Mouse (Mus musculus): Measurements from ENCODE around the gene Fam19a5. TPM values are rescaled to one million over a fixed set of nuclear protein-coding genes. Genes with fewer than 3 reads are reported as not detected.

Fam19a5 gene
- polyA plus RNA-seq, 1 experiment = 1.8 TPM

DNA sequence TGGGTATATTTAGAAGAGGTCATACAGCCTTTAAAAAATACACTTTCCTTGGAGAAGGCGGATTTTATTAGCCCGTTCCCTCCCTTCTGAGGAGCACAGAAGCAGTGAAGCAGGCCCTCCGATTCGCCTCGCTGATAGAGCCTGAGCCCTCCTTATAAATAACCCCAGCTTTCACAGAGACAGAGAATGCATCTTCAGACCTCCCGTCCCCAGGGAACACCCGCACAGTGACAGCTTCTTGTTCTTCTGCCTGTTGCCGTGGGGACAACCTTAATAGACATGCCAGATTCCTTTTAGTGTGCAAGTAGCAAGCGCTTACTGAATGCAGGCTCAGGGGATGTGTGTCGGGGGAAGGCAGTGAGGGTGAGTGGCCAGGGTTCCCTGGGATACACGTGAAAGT lies 94.2 kb downstream of the Fam19a5 start:
- TF ChIP-seq POLR2A (IDR thresholded peaks at IDR 0.05; ENCODE audit: low read depth, low read length) = no peak
- no peak for TF ChIP-seq CTCF (IDR thresholded peaks at IDR 0.05; ENCODE audit: extremely low read depth, insufficient read length, insufficient replicate concordance, low read depth, low read length)
- Histone ChIP-seq H3K27ac (ENCODE audit: insufficient read depth, low read depth, low read length) (no peak overlapping the region), H3K4me1 (ENCODE audit: control insufficient read depth, insufficient read depth, insufficient read length, low read length) (no peaks in the 10 kb centered on the region), H3K36me3 (ENCODE audit: control insufficient read depth, insufficient read depth, low read length) (no peaks in the 10 kb centered on the region), H3K27me3 (ENCODE audit: control insufficient read depth, insufficient read depth, low read length) (no peaks in the 10 kb centered on the region), H3K4me3 (ENCODE audit: low read depth, low read length) (no peak overlapping the region)
- 81% methylated on average over 11 of the region's 11 CpGs for WGBS

DNA sequence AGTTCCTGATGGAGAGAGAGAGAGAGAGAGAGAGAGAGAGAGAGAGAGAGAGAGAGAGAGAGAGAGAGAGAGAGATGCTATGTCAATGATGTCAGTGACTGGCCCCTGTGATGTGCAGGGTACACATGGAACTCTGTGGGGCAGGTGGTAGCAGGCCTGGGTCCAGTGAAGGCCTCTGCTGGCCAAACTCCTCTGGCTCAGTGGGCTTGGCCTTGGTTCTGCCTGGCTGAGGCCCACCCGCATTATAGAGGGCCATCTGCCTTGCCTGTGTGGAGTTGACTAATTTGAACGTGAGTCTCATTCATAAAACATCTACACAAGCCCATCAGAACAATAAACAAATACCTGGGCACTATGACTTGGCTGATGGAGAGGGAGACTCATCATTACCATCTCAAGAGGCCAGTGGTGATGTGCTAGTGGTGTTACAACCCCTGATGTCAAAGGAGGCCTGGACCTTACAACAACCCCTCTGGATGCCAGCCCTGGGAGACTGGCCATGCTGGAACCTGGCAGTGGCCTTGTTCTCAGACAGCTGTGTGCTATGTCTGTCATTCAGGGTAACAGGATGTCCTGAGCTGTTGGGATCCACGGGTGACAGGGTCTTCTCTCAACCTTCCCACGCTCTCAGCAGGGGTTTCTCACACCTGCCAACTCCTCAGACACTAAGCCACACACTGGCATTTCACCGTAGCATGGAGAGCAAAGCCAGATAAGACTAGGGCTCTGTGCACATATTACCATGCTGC lies 102.4 kb downstream of the Fam19a5 start:
- H3K27me3 ChIP-seq (ENCODE audit: control insufficient read depth, insufficient read depth, low read length) = no peaks in the 10 kb centered on the region
- H3K27ac ChIP-seq (ENCODE audit: insufficient read depth, low read depth, low read length) = no peak overlapping the region
- H3K4me1 ChIP-seq (ENCODE audit: control insufficient read depth, insufficient read depth, insufficient read length, low read length) = no peaks in the 10 kb centered on the region
- H3K36me3 ChIP-seq (ENCODE audit: control insufficient read depth, insufficient read depth, low read length) = no peaks in the 10 kb centered on the region
- TF ChIP-seq POLR2A (IDR thresholded peaks at IDR 0.05; ENCODE audit: low read depth, low read length) = no peak
- no peak for TF ChIP-seq CTCF (IDR thresholded peaks at IDR 0.05; ENCODE audit: extremely low read depth, insufficient read length, insufficient replicate concordance, low read depth, low read length)
- no peak overlapping the region for H3K4me3 ChIP-seq (ENCODE audit: low read depth, low read length)
- 61% methylated on average over 5 of the region's 5 CpGs for WGBS

DNA sequence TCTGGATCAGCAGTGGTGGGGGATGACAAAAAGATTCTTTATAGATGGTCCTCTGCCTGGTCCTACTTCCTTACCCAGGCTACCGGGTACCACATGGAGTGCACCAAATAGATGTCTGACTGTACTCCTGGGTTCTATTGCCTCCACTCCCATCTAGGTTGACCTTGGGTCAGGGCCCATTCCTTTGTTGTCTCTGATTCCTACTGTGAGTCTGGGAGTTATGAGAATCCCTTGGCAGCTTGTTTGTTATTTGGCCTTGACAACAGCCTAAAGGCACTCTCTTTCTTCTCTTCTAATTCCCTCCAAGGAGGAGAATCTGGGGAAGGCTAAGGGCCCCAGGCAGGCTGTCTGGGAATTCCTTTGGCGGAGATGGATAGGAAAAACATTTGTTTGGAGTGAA lies 105.6 kb downstream of the Fam19a5 start:
- H3K4me1 ChIP-seq (ENCODE audit: control insufficient read depth, insufficient read depth, insufficient read length, low read length) = no peaks in the 10 kb centered on the region
- no peaks in the 10 kb centered on the region for H3K27me3 ChIP-seq (ENCODE audit: control insufficient read depth, insufficient read depth, low read length)
- no peaks in the 10 kb centered on the region for H3K36me3 ChIP-seq (ENCODE audit: control insufficient read depth, insufficient read depth, low read length)
- no peak overlapping the region for H3K4me3 ChIP-seq (ENCODE audit: low read depth, low read length)
- H3K27ac ChIP-seq (ENCODE audit: insufficient read depth, low read depth, low read length) = no peak overlapping the region
- TF ChIP-seq CTCF (IDR thresholded peaks at IDR 0.05; ENCODE audit: extremely low read depth, insufficient read length, insufficient replicate concordance, low read depth, low read length) (no peak), POLR2A (IDR thresholded peaks at IDR 0.05; ENCODE audit: low read depth, low read length) (no peak)
- WGBS = 75% methylated on average over 2 of the region's 2 CpGs

DNA sequence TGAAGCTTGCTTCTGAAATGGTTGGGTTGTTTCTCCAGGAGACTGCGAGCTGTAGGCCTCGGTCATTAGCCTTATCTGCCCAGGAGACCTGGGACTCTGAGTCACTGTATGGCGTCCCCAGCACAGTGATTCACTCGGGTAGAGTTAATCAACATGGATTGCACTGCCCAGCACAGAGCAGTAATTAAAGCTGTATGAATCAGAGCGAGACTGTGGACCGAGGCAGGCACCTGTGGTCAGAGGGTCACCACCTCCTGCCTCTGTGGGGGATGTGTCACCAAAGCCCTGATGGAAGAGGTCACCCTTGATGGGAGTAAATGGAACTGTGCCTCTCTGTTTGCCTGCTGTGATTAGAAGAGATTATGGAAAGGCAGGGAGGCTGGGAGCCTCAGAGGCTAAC lies 110.5 kb downstream of the Fam19a5 start:
- TF ChIP-seq CTCF (IDR thresholded peaks at IDR 0.05; ENCODE audit: extremely low read depth, insufficient read length, insufficient replicate concordance, low read depth, low read length) (no peak), POLR2A (IDR thresholded peaks at IDR 0.05; ENCODE audit: low read depth, low read length) (no peak)
- H3K36me3 ChIP-seq (ENCODE audit: control insufficient read depth, insufficient read depth, low read length) = no peaks in the 10 kb centered on the region
- no peak overlapping the region for H3K27ac ChIP-seq (ENCODE audit: insufficient read depth, low read depth, low read length)
- 0 out of 2 replicates have a peak, but pooled peaks cover 1% of the 10 kb centered on the region for H3K4me1 ChIP-seq (ENCODE audit: control insufficient read depth, insufficient read depth, insufficient read length, low read length)
- no peak overlapping the region for H3K4me3 ChIP-seq (ENCODE audit: low read depth, low read length)
- no peaks in the 10 kb centered on the region for H3K27me3 ChIP-seq (ENCODE audit: control insufficient read depth, insufficient read depth, low read length)
- 54% methylated on average over 6 of the region's 6 CpGs for WGBS

DNA sequence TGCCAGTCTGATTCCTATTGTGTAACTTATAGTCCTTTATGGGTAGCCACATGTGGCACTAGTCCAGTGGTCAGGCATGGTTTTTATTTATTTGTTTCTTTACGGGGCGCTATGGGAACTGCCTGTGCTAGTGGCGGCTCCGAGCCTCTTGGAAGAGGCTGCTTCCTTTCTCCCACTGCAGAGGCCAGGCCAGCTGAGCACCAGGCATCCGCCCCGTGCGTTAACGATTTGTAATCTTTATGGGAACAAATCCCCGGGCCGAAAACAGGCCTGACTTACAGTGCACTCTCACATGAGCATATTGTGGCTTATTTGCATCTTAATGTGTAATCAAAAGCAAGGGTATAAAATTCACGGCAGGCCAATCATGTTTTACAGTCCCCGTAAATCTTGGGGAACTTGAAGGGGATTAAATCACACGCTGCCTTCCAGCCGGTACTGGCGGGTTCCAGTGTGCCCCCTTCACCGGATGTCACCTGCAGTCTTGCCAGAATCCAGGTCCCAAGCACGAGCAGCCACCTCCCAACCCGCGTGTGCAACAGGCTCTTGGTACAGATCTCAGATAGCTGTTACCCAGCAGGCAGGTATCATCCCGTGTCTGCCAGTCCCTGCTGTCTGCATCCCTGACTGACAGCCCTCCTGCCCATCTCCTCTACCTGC lies 112.5 kb downstream of the Fam19a5 start:
- H3K27me3 ChIP-seq (ENCODE audit: control insufficient read depth, insufficient read depth, low read length) = no peaks in the 10 kb centered on the region
- WGBS = 45% methylated on average over 20 of the region's 20 CpGs
- no peak overlapping the region for H3K4me3 ChIP-seq (ENCODE audit: low read depth, low read length)
- TF ChIP-seq POLR2A (IDR thresholded peaks at IDR 0.05; ENCODE audit: low read depth, low read length) (no peak), CTCF (IDR thresholded peaks at IDR 0.05; ENCODE audit: extremely low read depth, insufficient read length, insufficient replicate concordance, low read depth, low read length) (no peak)
- no peak overlapping the region for H3K27ac ChIP-seq (ENCODE audit: insufficient read depth, low read depth, low read length)
- H3K4me1 ChIP-seq (ENCODE audit: control insufficient read depth, insufficient read depth, insufficient read length, low read length) = 0 out of 2 replicates have a peak, but pooled peaks cover 1% of the 10 kb centered on the region
- H3K36me3 ChIP-seq (ENCODE audit: control insufficient read depth, insufficient read depth, low read length) = no peaks in the 10 kb centered on the region

DNA sequence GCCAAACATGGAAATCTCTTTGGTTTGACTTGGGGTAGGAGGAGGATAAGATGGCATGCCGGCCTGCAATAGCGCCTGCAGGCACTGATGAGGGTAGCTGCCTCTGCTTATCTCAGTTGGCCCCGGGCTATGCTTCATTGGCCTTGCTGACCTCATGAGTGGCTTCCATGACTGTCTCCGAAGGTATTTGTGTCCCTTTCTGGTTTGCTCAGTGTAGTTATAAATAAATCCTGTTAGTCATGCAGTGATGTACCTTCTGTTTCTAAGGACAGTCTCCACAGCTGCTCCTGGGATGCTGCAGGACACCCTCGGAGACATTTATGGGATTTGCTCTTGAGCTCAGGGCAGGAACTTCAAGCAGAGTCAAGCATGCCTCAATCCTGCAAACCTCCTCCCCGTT lies 115.6 kb downstream of the Fam19a5 start:
- H3K4me3 ChIP-seq (ENCODE audit: low read depth, low read length) = no peak overlapping the region
- no peak overlapping the region for H3K27ac ChIP-seq (ENCODE audit: insufficient read depth, low read depth, low read length)
- no peak for TF ChIP-seq POLR2A (IDR thresholded peaks at IDR 0.05; ENCODE audit: low read depth, low read length)
- H3K27me3 ChIP-seq (ENCODE audit: control insufficient read depth, insufficient read depth, low read length) = no peaks in the 10 kb centered on the region
- no peaks in the 10 kb centered on the region for H3K36me3 ChIP-seq (ENCODE audit: control insufficient read depth, insufficient read depth, low read length)
- 83% methylated on average over 6 of the region's 6 CpGs for WGBS
- H3K4me1 ChIP-seq (ENCODE audit: control insufficient read depth, insufficient read depth, insufficient read length, low read length) = 0 out of 2 replicates have a peak, but pooled peaks cover 1% of the 10 kb centered on the region

DNA sequence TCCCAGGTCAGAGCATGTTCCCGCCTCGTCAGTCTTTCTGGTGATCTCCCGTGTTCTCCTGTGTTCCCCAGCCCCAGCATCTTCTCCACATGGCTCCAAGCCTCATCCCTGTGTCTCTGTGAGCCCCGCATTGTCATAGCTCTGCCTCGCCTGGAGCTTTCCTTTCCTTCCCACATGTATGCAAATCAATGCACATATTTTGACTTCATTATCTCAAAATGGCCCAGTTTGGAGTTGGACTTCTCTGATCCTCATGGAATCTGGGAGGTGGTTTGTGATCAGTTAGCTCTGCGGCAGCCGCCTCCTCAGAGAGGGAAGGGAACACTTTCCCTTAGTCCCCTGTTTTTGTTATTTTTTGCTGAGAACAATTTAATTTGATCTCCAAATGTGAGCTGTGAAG lies 117.9 kb downstream of the Fam19a5 start:
- H3K36me3 ChIP-seq (ENCODE audit: control insufficient read depth, insufficient read depth, low read length) = no peaks in the 10 kb centered on the region
- H3K27ac ChIP-seq (ENCODE audit: insufficient read depth, low read depth, low read length) = no peak overlapping the region
- no peaks in the 10 kb centered on the region for H3K27me3 ChIP-seq (ENCODE audit: control insufficient read depth, insufficient read depth, low read length)
- H3K4me3 ChIP-seq (ENCODE audit: low read depth, low read length) = no peak overlapping the region
- 80% methylated on average over 7 of the region's 7 CpGs for WGBS
- no peaks in the 10 kb centered on the region for H3K4me1 ChIP-seq (ENCODE audit: control insufficient read depth, insufficient read depth, insufficient read length, low read length)
- TF ChIP-seq POLR2A (IDR thresholded peaks at IDR 0.05; ENCODE audit: low read depth, low read length) (no peak), CTCF (IDR thresholded peaks at IDR 0.05; ENCODE audit: extremely low read depth, insufficient read length, insufficient replicate concordance, low read depth, low read length) (no peak)
